Mouse (Mus musculus) midbrain, embryonic 12.5 days (tissue): ENCODE results near the gene Ngp. TPM values are rescaled to one million over a fixed set of nuclear protein-coding genes. Genes with fewer than 3 reads are reported as not detected.
A peak's percentile ranks its signal among the peaks of the same experiment; 100 is the strongest.
"Not testable (repeated sequence)": the region's sequence is repeated elsewhere in the genome, so short reads cannot be mapped to it uniquely, and the experiment has no call there.

Experiments
- ATAC-seq: fragments of 200-750 bp; cut with Nextera tagmentation; 2 replicates; pipeline ENCODE4 v1.8.0; 2017; ENCODE audit warnings: low read depth, moderate TSS enrichment, moderate library complexity; ENCODE audit not compliant: low FRiP score
- H3K27ac ChIP-seq: fragments of 300-500 bp; sonication (generic); replicated peaks from 2 replicates; pipeline ENCODE4 v1.5.1; 2016; ENCODE audit warnings: mild to moderate bottlenecking
- H3K27me3 ChIP-seq: fragments of 300-500 bp; sonication (generic); 2 replicates; pipeline ENCODE4 v1.6.1; 2016; ENCODE audit warnings: mild to moderate bottlenecking
- H3K36me3 ChIP-seq: fragments of 300-500 bp; sonication (generic); 2 replicates; pipeline ENCODE4 v1.6.1; 2016
- H3K4me1 ChIP-seq: fragments of 300-500 bp; sonication (generic); 2 replicates; pipeline ENCODE4 v1.6.1; 2016
- H3K4me2 ChIP-seq: fragments of 300-500 bp; sonication (generic); replicated peaks from 2 replicates; pipeline ENCODE4 v1.6.1; 2016; ENCODE audit warnings: mild to moderate bottlenecking, moderate library complexity
- H3K4me3 ChIP-seq: fragments of 300-500 bp; sonication (generic); 2 replicates; pipeline ENCODE4 v1.5.1; 2016; ENCODE audit warnings: mild to moderate bottlenecking
- H3K9ac ChIP-seq: fragments of 300-500 bp; sonication (generic); replicated peaks from 2 replicates; pipeline ENCODE4 v1.6.1; 2016; ENCODE audit warnings: mild to moderate bottlenecking, moderate library complexity
- H3K9me3 ChIP-seq: fragments of 300-500 bp; sonication (generic); 2 replicates; pipeline ENCODE4 v1.6.1; 2016; ENCODE audit warnings: mild to moderate bottlenecking
- WGBS: fragments of 180-500 bp; shearing (Covaris S2); methylation state at CpG from one replicate; pipeline ENCODE4 v1.1.7; 2016; 5-methylcytosine and 5-hydroxymethylcytosine counted together
- polyA plus RNA-seq: library from polyadenylated mRNA; unstranded; fragments of >200 nt; fragmentation: Nextera tagmentation; extraction: Ambion mirVana; gene quantifications from 2 replicates; pipeline ENCODE4 v1.2.1, GENCODE M21; 2016

Gene Ngp
- 1.1 and 2.8 TPM in 2 replicates for polyA plus RNA-seq

DNA sequence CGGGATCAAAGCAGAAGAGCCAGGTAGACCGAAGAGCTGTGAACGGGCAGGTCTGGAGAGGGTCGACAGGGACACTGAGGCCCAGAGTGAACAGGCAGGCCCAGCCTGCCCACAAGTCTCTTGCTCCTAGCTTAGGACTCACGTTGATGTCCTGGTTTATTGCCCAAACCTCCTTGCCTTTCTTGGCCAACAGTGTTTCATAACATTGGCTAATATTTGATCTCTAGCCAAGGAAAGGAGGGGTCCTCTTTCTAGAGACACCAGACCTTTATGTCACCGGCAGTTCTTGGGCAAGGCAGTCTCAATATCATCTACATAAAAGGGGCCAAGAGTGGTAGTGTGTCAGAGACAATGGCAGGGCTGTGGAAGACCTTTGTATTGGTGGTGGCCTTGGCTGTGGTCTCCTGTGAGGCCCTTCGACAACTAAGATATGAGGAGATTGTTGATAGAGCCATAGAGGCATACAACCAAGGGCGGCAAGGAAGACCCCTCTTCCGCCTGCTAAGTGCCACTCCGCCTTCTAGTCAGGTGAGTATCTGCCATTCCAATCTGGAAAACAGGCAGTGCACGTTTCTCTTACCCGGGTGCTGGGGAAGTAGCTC, at the start of gene Ngp:
TSS of gene Ngp (plus strand) at position 237 of the 602 bp plus-strand sequence.
- H3K4me1 ChIP-seq, result no peaks in the 10 kb centered on the region
- no peak within 1 kb of the TSS for H3K4me2 ChIP-seq
- 92% methylated on average over 12 of the region's 12 CpGs for WGBS
- no peaks in the 10 kb centered on the region for H3K27me3 ChIP-seq
- no peak for ATAC-seq
- no peak within 1 kb of the TSS for H3K4me3 ChIP-seq
- no peak within 1 kb of the TSS for H3K9ac ChIP-seq
- H3K9me3 ChIP-seq, result no peaks in the 10 kb centered on the region
- no peak within 1 kb of the TSS for H3K27ac ChIP-seq
- no peaks in the 10 kb centered on the region for H3K36me3 ChIP-seq

DNA sequence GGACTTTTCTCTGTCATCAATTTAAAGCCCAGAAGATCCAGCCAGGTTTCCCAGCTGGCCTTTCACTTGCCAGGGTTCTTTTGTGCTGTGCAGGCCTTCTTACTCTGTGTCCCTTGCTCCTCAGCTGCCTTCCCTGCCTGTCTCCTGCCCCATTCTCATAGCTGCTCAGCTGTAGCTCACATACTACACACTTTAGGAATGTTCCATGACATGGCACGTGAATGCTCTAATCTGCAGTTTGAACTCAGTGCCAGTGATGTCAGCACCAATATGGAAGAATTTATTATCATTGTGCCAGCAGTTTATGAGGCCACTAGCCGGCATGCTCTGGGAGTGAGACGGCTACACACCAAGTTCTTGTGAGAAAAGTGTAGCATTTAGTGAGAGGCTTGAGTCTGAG, 49.7 kb upstream of the Ngp start:
- no peaks in the 10 kb centered on the region for H3K9me3 ChIP-seq
- H3K4me2 ChIP-seq, result no peak overlapping the region
- H3K27me3 ChIP-seq, result no peaks in the 10 kb centered on the region
- no peak overlapping the region for H3K4me3 ChIP-seq
- no peaks in the 10 kb centered on the region for H3K4me1 ChIP-seq
- WGBS, result 94% methylated on average over 3 of the region's 3 CpGs
- no peak overlapping the region for H3K27ac ChIP-seq
- no peak overlapping the region for H3K9ac ChIP-seq
- ATAC-seq, result no peak
- H3K36me3 ChIP-seq, result peaks cover 33% of the 10 kb centered on the region

DNA sequence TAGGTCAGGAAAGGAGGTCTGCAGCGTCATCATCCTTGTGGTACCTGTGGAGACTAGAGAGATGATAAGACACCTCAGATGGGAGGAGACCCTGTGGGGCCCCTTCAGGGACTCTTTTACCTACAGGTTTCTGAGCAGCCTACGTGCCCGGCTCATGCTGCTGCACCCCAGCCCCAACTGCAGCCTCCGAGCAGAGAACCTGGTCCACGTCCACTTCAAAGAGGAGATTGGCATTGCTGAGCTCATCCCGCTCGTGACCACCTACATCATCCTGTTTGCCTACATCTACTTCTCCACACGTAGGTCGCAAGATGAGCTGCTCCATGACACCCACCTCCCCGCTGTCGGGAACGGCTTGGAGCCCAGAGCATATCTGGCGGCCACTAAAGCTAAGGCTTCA, 45.7 kb upstream of the Ngp start:
- 94% methylated on average over 13 of the region's 13 CpGs for WGBS
- ATAC-seq, result no peak
- Histone ChIP-seq H3K4me2 (no peak overlapping the region), H3K9ac (no peak overlapping the region), H3K4me1 (no peaks in the 10 kb centered on the region), H3K27ac (no peak overlapping the region), H3K9me3 (no peaks in the 10 kb centered on the region), H3K36me3 (peaks cover 46% of the 10 kb centered on the region), H3K27me3 (no peaks in the 10 kb centered on the region), H3K4me3 (no peak overlapping the region)

DNA sequence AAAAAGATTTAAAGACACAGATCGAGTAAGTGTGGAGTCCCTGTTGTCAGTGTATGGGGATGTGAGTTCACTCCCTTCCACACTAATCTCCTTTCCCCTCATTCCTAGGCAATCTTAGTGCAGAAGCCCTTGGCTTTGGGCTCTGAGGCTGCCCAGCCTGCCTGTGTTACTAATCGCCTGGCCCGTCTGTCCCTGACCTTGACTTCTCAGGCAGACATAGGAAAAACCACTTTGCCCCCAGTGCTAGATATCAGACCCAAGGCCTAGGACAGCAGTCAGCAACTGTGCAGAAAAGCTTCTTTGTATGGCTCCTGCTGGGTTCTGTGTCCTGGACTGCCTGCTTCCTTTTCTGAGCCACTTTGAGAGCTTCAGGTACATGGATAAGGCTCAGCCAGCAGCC, 43.9 kb upstream of the Ngp start:
- Histone ChIP-seq H3K9me3 (no peaks in the 10 kb centered on the region), H3K27ac (no peak overlapping the region), H3K27me3 (no peaks in the 10 kb centered on the region), H3K36me3 (peaks cover 64% of the 10 kb centered on the region), H3K4me2 (no peak overlapping the region), H3K9ac (no peak overlapping the region), H3K4me3 (no peak overlapping the region), H3K4me1 (no peaks in the 10 kb centered on the region)
- WGBS, result 98% methylated on average over 3 of the region's 3 CpGs
- no peak for ATAC-seq

DNA sequence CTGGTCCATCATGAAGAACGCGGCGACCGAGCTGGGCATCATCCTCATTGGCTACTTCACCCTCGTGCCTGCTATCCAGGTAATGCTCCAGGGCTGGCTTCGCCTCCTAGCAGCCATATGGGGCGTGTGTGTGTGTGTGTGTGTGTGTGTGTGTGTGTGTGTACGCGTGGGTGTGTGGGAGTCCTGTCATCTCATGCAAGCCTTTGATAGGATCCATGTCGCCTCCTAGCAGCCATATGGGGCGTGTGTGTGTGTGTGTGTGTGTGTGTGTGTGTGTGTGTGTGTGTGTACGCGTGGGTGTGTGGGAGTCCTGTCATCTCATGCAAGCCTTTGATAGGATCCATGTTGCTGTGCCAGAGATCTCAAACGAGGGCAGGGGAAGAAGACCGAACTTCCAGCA, 41.9 kb upstream of the Ngp start:
- not testable (repeated sequence) for H3K4me1 ChIP-seq, H3K4me3 ChIP-seq, H3K9ac ChIP-seq, H3K27me3 ChIP-seq, H3K4me2 ChIP-seq, H3K9me3 ChIP-seq, ATAC-seq, H3K27ac ChIP-seq
- H3K36me3 ChIP-seq, result peaks cover 79% of the 10 kb centered on the region
- whole genome bisulfite sequencing, result 94% methylated on average over 15 of the region's 15 CpGs

DNA sequence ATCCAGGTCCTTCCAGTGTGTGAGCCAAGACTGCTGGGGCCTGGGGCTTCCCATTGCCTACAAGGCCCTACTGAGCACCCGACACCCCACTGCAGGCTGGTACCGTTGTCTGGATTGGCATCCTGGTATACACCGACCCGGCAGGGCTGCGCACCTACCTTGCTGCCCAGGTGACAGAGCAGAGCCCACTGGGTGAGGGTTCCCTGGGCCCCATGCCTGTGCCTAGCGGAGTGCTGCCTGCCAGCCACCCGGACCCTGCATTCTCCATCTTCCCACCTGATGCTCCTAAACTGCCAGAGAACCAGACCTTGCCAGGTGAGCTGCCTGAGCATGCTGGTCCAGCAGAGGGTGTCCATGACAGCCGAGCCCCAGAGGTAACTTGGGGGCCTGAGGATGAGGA, 40.2 kb upstream of the Ngp start:
- Histone ChIP-seq H3K9me3 (no peaks in the 10 kb centered on the region), H3K9ac (no peak overlapping the region)
- no peak for ATAC-seq

DNA sequence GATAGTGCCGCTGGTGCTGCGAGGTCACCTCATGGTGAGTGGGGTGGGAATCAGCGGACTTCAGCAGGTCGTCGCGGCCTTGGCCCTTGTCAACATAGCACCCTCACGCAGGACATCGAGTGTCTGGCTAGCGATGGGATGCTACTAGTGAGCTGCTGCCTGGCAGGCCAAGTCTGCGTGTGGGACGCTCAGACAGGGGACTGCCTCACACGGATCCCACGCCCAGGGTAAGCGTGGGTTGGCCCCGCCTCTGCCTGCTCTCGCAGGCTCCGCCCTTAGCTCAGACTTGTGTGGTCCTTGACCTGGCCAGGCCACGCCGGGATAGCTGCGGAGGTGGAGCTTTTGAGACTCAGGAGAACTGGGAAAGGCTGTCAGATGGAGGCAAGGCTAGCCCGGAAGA, 38.9 kb upstream of the Ngp start:
- peak; percentile 52 for ATAC-seq
- Histone ChIP-seq H3K4me1 (no peaks in the 10 kb centered on the region), H3K4me2 (no peak overlapping the region), H3K27ac (no peak overlapping the region), H3K9ac (no peak overlapping the region), H3K27me3 (no peaks in the 10 kb centered on the region), H3K36me3 (peaks cover 86% of the 10 kb centered on the region), H3K4me3 (no peak overlapping the region), H3K9me3 (no peaks in the 10 kb centered on the region)
- WGBS, result 49% methylated on average over 21 of the region's 21 CpGs

More for the DNA sequence above, 40.2 kb upstream of the Ngp start:
- H3K36me3 ChIP-seq, result peaks cover 79% of the 10 kb centered on the region
- H3K4me3 ChIP-seq, result no peak overlapping the region
- no peak overlapping the region for H3K4me2 ChIP-seq
- H3K27ac ChIP-seq, result no peak overlapping the region
- H3K27me3 ChIP-seq, result no peaks in the 10 kb centered on the region
- WGBS, result 95% methylated on average over 8 of the region's 8 CpGs
- no peaks in the 10 kb centered on the region for H3K4me1 ChIP-seq

DNA sequence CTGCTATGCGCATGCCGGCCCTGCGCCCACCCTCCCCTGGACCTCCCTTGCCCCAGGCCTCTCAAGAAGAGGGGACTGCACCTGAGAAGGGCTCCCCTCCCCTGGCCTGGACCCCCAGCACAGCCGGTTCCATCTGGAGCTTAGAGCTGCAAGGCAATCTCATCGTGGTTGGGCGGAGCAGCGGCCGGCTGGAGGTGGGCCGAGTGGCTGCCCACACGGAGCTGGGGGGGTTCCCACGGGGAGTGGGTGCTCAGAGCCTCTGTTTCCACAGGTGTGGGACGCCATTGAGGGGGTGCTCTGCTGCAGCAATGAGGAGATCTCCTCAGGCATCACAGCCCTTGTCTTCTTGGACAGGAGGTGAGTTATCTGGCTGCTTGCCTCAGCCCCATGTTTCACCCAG, 38.3 kb upstream of the Ngp start:
- no peaks in the 10 kb centered on the region for H3K27me3 ChIP-seq
- WGBS, result 81% methylated on average over 12 of the region's 12 CpGs
- H3K9ac ChIP-seq, result no peak overlapping the region
- no peak overlapping the region for H3K27ac ChIP-seq
- H3K4me3 ChIP-seq, result no peak overlapping the region
- H3K4me1 ChIP-seq, result no peaks in the 10 kb centered on the region
- no peaks in the 10 kb centered on the region for H3K9me3 ChIP-seq
- peaks cover 92% of the 10 kb centered on the region for H3K36me3 ChIP-seq
- no peak for ATAC-seq
- no peak overlapping the region for H3K4me2 ChIP-seq

DNA sequence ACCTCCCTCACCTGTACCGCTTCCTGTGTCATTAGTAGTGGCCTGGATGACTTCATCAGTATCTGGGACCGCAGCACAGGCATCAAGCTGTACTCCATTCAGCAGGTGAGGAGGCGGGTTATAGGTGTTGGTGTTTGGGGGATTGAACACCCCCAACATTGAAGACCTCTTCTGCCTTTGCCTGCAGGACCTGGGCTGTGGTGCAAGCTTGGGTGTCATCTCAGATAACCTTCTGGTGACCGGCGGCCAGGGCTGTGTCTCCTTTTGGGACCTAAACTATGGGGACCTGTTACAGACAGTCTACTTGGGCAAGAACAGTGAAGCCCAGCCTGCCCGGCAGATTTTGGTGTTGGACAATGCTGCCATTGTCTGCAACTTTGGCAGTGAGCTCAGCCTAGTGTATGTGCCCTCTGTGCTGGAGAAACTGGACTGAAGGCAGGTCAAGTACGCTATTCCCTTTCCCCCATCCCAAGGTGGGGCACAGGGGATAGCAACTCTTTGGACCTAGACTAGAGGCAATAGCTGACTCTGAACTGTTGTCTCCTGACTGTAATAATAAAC, 35.1 kb upstream of the Ngp start:
- H3K36me3 ChIP-seq, result peaks cover 95% of the 10 kb centered on the region
- ATAC-seq, result no peak
- no peaks in the 10 kb centered on the region for H3K27me3 ChIP-seq
- H3K4me2 ChIP-seq, result no peak overlapping the region
- 91% methylated on average over 7 of the region's 7 CpGs for WGBS
- no peak overlapping the region for H3K9ac ChIP-seq
- H3K4me1 ChIP-seq, result no peaks in the 10 kb centered on the region
- no peak overlapping the region for H3K4me3 ChIP-seq
- H3K9me3 ChIP-seq, result no peaks in the 10 kb centered on the region
- no peak overlapping the region for H3K27ac ChIP-seq

DNA sequence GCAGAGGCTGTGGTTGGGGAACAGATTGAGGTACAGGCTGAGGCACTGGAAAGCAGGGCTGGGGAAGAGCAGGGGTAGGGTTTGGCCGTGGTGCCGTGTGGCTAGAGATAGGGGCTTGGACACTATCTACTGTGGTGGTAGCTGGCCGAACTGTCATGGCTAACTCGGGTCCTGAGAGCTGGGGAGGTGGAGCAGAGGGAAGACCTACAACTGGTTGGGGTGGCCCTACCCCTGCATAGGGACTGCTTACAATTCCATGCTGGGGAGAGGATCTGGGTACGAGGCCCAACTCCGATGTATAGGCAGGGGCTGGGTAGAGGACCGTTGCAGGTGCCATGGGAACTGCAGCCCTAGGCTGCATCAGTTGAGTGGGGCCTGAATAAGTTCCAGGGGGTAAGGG, 31.5 kb upstream of the Ngp start:
- Histone ChIP-seq H3K9ac (no peak overlapping the region), H3K9me3 (no peaks in the 10 kb centered on the region), H3K4me3 (no peak overlapping the region), H3K27ac (no peak overlapping the region), H3K36me3 (peaks cover 99% of the 10 kb centered on the region), H3K27me3 (no peaks in the 10 kb centered on the region), H3K4me2 (no peak overlapping the region), H3K4me1 (no peaks in the 10 kb centered on the region)
- no peak for ATAC-seq
- WGBS, result 93% methylated on average over 7 of the region's 7 CpGs

DNA sequence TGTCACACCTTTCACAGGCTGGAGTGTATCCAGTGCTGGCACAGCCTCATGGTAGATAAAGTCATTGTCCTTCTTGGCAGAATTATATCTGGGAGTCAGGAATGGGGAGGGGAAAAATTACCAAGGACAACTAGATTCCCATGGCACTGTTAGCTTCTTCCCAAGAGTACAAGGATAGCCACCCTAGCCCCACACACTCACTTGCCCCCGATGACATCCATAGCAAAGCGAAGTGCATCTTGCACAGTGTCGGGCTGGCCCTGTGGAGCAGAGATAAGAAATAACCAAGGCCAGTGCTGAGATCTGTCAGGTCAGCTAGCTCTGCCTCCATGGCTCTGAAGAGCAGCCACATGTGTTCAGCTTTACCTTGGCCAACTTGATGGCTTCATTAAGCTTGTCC, 28.7 kb upstream of the Ngp start:
- Histone ChIP-seq H3K27me3 (no peaks in the 10 kb centered on the region), H3K4me3 (no peak overlapping the region), H3K36me3 (peaks cover 95% of the 10 kb centered on the region), H3K4me1 (no peaks in the 10 kb centered on the region), H3K4me2 (no peak overlapping the region), H3K9me3 (no peaks in the 10 kb centered on the region), H3K9ac (no peak overlapping the region), H3K27ac (no peak overlapping the region)
- no peak for ATAC-seq
- 98% methylated on average over 3 of the region's 3 CpGs for WGBS

DNA sequence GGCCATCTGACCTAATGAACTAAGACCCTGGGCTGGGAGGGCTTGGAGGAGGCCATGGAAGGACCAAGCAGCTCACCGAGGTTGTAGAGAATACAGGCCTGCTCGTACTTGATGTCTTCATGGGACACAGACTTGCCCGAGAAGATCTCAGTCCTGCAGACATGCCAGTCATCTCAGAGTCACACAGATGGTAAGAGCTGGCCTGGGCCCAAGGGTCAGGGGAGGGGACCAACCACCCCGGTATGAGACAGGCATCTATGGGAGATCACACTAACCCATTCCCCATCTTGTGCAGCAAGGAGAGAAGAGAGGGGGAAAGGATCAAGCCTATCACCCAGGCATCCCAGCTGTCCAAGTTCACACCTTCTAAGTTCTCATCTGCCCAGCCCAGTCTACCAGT, 26.3 kb upstream of the Ngp start:
- H3K9me3 ChIP-seq, result no peaks in the 10 kb centered on the region
- peaks cover 91% of the 10 kb centered on the region for H3K36me3 ChIP-seq
- no peaks in the 10 kb centered on the region for H3K27me3 ChIP-seq
- H3K9ac ChIP-seq, result no peak overlapping the region
- no peak overlapping the region for H3K4me3 ChIP-seq
- H3K4me1 ChIP-seq, result no peaks in the 10 kb centered on the region
- 92% methylated on average over 4 of the region's 4 CpGs for WGBS
- no peak overlapping the region for H3K4me2 ChIP-seq
- no peak overlapping the region for H3K27ac ChIP-seq
- ATAC-seq, result no peak

DNA sequence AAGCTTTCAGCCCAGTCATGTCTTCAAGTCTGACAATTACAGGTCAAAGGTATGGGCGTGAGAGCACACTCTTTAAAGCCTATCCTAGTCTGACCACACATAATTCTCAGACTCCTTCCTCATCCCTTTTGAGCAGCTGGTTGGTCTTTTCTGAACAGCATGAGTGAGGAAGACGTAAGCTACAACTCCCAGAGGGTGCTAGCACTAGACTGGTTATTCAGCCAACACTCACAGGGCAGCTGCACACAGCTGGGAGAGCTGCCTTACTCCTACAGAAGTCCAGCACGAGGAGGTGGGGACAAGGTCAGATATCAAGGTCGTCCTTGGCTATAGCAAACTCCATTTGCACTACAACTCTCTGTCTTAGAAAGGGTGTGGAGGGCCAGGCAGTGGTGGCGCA, 18.9 kb upstream of the Ngp start:
- no peak overlapping the region for H3K9ac ChIP-seq
- H3K4me1 ChIP-seq, result 0 out of 2 replicates have a peak, but pooled peaks cover under 1% of the 10 kb centered on the region
- H3K27me3 ChIP-seq, result no peaks in the 10 kb centered on the region
- WGBS, result 87% methylated on average over 5 of the region's 5 CpGs
- H3K4me2 ChIP-seq, result no peak overlapping the region
- no peaks in the 10 kb centered on the region for H3K9me3 ChIP-seq
- ATAC-seq, result no peak
- H3K4me3 ChIP-seq, result no peak overlapping the region
- no peak overlapping the region for H3K27ac ChIP-seq
- peaks cover 31% of the 10 kb centered on the region for H3K36me3 ChIP-seq
